Mouse (Mus musculus) CD8-positive naive resting alpha-beta T cell, adult 2 months (primary cell): ENCODE results near the gene Doc2g.
A peak's percentile ranks its signal among the peaks of the same experiment; 100 is the strongest.
"Not testable (repeated sequence)": the region's sequence is repeated elsewhere in the genome, so short reads cannot be mapped to it uniquely, and the experiment has no call there.

Experiments
- DNase-seq, 2 experiments: peaks; one replicate each; pipeline ENCODE4 v3.0.0; 2022; ENCODE audit warnings: low read depth in 2 of 2, low spot score in 2 of 2

Doc2g gene

GRCm38 (mm10) chr19:4015635-4016034 is 12.5 kb downstream of the Doc2g start:
- DNase-seq, result no peak

DNA sequence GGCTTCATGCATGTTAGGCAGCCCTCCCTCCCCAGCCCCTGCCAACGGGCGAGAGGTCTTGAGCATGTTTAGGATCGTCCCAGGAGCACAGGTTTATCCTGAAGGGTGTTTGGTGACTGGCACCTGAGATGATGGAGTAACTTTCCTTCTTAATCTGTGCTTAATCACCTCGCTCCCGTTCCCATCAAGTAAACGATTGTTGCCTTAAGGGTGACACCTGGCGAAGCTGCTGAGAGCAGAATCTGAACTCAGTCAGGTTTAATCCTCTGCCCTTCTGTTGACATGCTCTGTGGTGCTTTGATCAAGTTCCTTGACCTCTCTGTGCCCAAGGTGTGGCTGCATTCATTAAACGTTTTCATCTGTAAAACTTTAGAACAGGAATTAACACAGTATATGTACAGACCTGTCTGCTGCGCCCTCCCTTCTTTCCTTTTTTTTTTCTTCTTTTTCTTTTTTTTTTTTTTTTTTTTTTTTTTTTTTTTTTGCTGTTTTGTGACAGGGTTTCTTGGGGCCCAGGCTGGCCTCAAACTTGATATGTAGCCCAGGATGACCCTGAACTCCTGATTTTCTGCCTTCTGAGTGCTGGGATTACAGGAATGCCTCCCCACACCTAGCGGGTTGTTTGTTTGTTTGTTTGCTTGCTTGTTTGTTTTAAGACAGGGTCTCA is 14.9 kb downstream of the Doc2g start:
- DNase-seq, result no peak

- DNase-seq, result peak; percentile 42 to 56
Observed at GRCm38 (mm10) chr19:4018743-4019583, 15.8 kb downstream of the Doc2g start.

- DNase-seq, result no peak
Observed at GRCm38 (mm10) chr19:4023185-4023584, 20.1 kb downstream of the Doc2g start.

- DNase-seq, result no peak
Observed at GRCm38 (mm10) chr19:4027576-4027975, 24.5 kb downstream of the Doc2g start.

GRCm38 (mm10) chr19:4032668-4033067 is 29.6 kb downstream of the Doc2g start:
- no peak for DNase-seq

DNA sequence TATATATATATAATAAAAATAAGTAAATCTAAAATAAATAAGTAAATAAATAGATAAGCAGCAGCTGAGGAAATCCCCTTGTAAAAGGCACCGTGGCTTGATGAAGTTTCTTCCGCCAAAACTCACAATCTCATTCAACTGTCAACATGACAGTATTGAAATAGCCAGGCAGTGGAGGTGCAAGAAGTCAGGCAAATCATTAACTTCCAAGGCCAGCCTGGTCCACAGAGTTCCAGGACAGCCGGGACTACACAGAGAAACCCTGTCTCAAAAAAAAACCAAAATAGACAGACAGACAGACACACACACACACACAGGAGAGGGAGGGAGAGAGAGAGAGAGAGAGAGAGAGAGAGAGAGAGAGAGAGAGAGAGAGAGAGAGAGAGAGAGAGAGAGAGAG is 30.2 kb downstream of the Doc2g start:
- no peak for DNase-seq

DNA sequence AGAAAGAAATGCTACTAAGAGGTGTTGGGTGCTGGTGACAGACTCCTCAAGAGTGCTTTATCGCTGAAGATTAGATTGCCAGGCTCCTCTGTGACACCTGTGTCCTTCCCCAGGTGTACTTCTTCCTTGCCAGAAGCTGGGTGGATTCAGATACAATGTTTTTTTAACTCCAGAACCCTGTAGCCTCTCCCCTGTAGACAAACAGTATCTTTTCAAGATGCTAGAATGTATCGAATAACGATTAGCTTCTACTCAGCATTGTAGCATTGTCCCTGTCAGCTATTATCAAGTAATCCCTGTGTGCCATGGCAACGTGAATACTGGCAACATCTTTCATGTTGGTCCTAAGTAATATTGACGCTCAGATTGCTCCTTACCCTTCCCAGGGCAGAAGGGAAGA is 30.6 kb downstream of the Doc2g start:
- DNase-seq, result no peak

- DNase-seq, result no peak
Observed at GRCm38 (mm10) chr19:4036327-4037045, 33.4 kb downstream of the Doc2g start.

- not testable (repeated sequence) for DNase-seq
Observed at GRCm38 (mm10) chr19:4037154-4037787, 34.2 kb downstream of the Doc2g start.

GRCm38 (mm10) chr19:4037788-4038232 is 34.7 kb downstream of the Doc2g start, which contains the start of gene Gstp1:
Gstp1 (minus strand) TSS chr19:4037985.
- DNase-seq, result peak; percentile 77 to 78

GRCm38 (mm10) chr19:4040941-4041340 is 37.8 kb downstream of the Doc2g start:
- DNase-seq, result not testable (repeated sequence)

GRCm38 (mm10) chr19:4041500-4041899 is 38.4 kb downstream of the Doc2g start:
- not testable (repeated sequence) for DNase-seq

GRCm38 (mm10) chr19:4042124-4042523 is 39.0 kb downstream of the Doc2g start:
- DNase-seq, result no peak

DNA sequence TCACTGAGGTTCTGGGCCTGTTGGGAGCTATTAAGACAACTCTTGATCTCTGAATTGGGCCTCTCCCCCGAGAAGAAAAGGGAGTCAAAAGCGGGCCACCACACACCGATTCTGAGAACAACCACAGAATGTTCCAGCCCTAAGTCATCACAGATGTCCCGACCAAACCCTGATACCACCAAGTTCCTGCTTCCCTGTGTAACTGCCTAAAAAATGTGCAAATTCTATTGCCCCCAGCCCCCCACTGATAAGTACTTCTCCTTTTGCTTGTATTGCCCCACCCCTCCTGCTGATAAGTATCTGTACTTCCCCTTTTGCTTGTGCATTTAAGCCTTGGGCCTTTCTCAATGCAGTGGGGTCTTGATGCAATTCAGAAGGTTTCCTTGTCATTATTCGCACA is 41.0 kb downstream of the Doc2g start:
- DNase-seq, result not testable (repeated sequence)

DNA sequence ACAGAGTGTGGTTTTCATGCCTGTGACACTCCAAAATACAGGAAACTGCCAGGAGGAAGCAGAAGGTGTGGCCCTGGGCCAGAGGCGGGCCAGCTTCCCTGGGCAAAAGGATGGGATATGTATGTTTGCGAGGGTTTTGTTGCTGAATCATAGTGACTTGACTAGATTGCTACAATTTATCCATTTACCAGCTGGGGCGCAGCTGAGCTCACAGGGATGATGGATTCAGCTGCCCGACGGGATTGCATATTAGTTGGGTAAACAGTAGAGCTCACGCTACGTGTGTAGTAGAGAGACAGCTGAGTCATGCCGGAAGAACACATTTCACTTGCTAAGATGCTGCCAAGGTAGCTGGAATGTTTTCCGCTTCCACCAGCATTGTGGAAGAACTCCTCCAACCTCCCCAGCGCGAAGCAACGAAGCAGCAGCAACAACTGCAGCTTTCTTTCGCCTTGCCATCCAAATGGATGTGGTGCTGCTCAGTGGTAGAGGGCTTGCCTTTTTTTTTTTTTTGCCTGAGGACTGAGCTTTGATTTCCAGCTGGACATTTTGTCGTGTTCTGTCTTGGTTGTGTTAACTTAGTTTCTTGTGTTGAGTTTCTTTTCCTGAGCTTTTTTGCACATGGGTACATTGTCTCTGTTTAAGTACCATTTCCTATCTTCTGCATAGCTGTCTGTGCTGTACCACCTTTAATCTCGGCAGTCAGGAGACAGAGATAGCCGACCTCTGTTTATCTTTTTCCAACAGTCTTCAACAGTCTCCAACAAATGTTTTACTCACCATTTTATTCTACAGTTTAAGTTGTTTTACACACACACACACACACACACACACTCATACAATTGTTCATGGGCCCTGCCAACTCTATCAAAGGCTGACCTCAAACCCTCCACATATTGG is 43.1 kb downstream of the Doc2g start, which contains the start of gene Gstp2:
Gene Gstp2 (minus strand): TSS at position 58 of the 900 bp plus-strand sequence.
- DNase-seq, result no peak

- DNase-seq, result no peak
Observed at GRCm38 (mm10) chr19:4046866-4047254, 43.7 kb downstream of the Doc2g start.

- DNase-seq, result peak; percentile 81 to 86
Observed at GRCm38 (mm10) chr19:4047859-4048258, 44.7 kb downstream of the Doc2g start.

DNA sequence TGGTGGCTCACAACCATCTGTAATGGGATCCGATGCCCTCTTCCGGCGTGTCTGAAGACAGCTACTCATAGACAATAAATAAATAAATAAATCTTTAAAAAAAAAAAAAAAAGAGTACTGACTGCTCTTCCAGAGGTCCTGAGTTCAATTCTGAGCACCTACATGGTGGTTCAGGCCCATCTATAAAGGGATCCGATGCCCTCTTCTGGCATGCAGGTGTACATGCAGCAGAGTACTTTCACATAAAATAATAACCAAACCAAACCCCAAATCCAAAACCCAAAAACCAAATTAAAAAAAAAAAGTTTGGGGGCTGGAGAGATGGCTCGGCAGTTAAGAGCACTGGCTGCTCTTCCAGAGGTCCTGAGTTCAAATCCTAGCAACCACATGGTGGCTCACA is 46.0 kb downstream of the Doc2g start:
- DNase-seq, result not testable (repeated sequence)

GRCm38 (mm10) chr19:4051016-4051415 is 47.9 kb downstream of the Doc2g start:
- DNase-seq, result no peak
